Mouse (Mus musculus): ENCODE measurements around the gene Gsk3b. TPM values are rescaled to one million over a fixed set of nuclear protein-coding genes. Genes with fewer than 3 reads are reported as not detected.

Gene Gsk3b
- polyA plus RNA-seq, 1 experiment from 2014 or later: 171 TPM

- no peak for ATAC-seq (ENCODE audit: low FRiP score)
- H3K27ac ChIP-seq: no peak overlapping the region
- H3K9ac ChIP-seq: no peak overlapping the region
- DNase-seq (ENCODE audit: low spot score): no peak
- no peak overlapping the region for H3K4me2 ChIP-seq (replicated peaks)
- no peaks in the 10 kb centered on the region for H3K27me3 ChIP-seq (ENCODE audit: control insufficient read depth, insufficient read depth, low read length)
- WGBS: 95% methylated on average over 5 of the region's 5 CpGs
- peaks cover 4% of the 10 kb centered on the region; the same call in 1 of the 2 replicates for H3K4me1 ChIP-seq (replicated peaks; ENCODE audit: control insufficient read depth, insufficient read depth, low read length)
- H3K36me3 ChIP-seq (replicated peaks; ENCODE audit: control insufficient read depth, insufficient read depth): no peaks in the 10 kb centered on the region
- no peaks in the 10 kb centered on the region for H3K9me3 ChIP-seq (ENCODE audit: control insufficient read depth, low read length)
- no peak overlapping the region for H3K4me3 ChIP-seq (replicated peaks; ENCODE audit: low read length)
Measured at GRCm38 (mm10) chr16:38279794-38280193, 191.0 kb downstream of the Gsk3b start.

DNA sequence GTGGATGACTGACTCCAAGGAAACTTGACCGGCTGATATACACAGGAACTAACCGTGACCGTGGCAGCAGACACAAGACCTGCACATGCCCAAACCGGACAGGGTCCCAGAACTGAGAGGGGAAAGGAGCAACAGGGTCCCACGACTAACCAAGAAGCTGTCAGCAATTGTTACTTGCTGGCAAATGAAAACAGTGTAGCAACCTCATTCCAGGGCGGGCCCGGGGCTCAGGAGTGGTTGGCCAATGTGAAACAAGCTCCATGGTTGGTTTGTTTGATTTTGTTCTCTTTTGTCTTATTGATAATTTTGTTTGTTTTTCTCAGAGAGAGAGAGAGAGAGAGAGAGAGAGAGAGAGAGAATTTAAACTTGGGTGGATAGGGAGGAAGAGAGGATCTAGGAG is 192.2 kb downstream of the Gsk3b start:
- no peak overlapping the region for H3K9ac ChIP-seq
- no peak overlapping the region for H3K4me3 ChIP-seq (replicated peaks; ENCODE audit: low read length)
- ATAC-seq (ENCODE audit: low FRiP score): no peak
- H3K27me3 ChIP-seq (ENCODE audit: control insufficient read depth, insufficient read depth, low read length): no peaks in the 10 kb centered on the region
- no peaks in the 10 kb centered on the region for H3K36me3 ChIP-seq (replicated peaks; ENCODE audit: control insufficient read depth, insufficient read depth)
- 78% methylated on average over 7 of the region's 7 CpGs for WGBS
- peaks cover 4% of the 10 kb centered on the region; the same call in 1 of the 2 replicates for H3K4me1 ChIP-seq (replicated peaks; ENCODE audit: control insufficient read depth, insufficient read depth, low read length)
- no peak overlapping the region for H3K4me2 ChIP-seq (replicated peaks)
- no peak for DNase-seq (ENCODE audit: low spot score)
- no peak overlapping the region for H3K27ac ChIP-seq
- H3K9me3 ChIP-seq (ENCODE audit: control insufficient read depth, low read length): no peaks in the 10 kb centered on the region

- no peak overlapping the region for H3K27ac ChIP-seq
- no peaks in the 10 kb centered on the region for H3K27me3 ChIP-seq (ENCODE audit: control insufficient read depth, insufficient read depth, low read length)
- H3K4me2 ChIP-seq (replicated peaks): no peak overlapping the region
- ATAC-seq (ENCODE audit: low FRiP score) (no peak), DNase-seq (ENCODE audit: low spot score) (no peak)
- H3K4me3 ChIP-seq (replicated peaks; ENCODE audit: low read length): no peak overlapping the region
- no peaks in the 10 kb centered on the region for H3K9me3 ChIP-seq (ENCODE audit: control insufficient read depth, low read length)
- WGBS: 83% methylated on average over 7 of the region's 7 CpGs
- H3K36me3 ChIP-seq (replicated peaks; ENCODE audit: control insufficient read depth, insufficient read depth): no peaks in the 10 kb centered on the region
- peaks cover 4% of the 10 kb centered on the region; the same call in 1 of the 2 replicates for H3K4me1 ChIP-seq (replicated peaks; ENCODE audit: control insufficient read depth, insufficient read depth, low read length)
- H3K9ac ChIP-seq: no peak overlapping the region
Measured at GRCm38 (mm10) chr16:38282559-38283160, 193.9 kb downstream of the Gsk3b start.

DNA sequence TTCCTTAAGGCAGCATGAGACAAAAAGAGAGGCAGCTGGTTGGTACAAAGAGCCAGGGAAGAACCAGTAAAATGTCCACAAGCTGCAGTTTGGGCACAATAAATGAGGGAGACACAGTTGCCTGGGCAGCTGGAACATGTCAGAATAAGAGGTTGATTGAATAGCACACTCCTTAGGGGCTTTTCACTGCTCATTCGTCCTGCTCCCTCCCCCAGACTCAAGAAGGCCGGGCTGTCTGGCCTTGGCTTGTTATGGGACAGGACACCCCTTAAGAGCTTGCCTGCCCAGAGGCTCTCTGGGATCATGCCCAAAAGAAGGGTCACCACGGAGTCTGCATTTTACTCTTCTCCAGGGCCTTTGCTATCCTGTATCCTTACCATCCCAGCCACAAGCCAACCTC is 194.5 kb downstream of the Gsk3b start:
- Histone ChIP-seq H3K36me3 (replicated peaks; ENCODE audit: control insufficient read depth, insufficient read depth) (no peaks in the 10 kb centered on the region), H3K4me1 (replicated peaks; ENCODE audit: control insufficient read depth, insufficient read depth, low read length) (peaks cover 4% of the 10 kb centered on the region; the same call in 1 of the 2 replicates), H3K9ac (no peak overlapping the region), H3K27me3 (ENCODE audit: control insufficient read depth, insufficient read depth, low read length) (no peaks in the 10 kb centered on the region), H3K4me2 (replicated peaks) (no peak overlapping the region), H3K9me3 (ENCODE audit: control insufficient read depth, low read length) (no peaks in the 10 kb centered on the region), H3K4me3 (replicated peaks; ENCODE audit: low read length) (no peak overlapping the region), H3K27ac (no peak overlapping the region)
- peak; percentile 27; the same call in 1 of the 2 replicates for ATAC-seq (ENCODE audit: low FRiP score)
- no peak for DNase-seq (ENCODE audit: low spot score)
- WGBS: 26% methylated on average over 3 of the region's 3 CpGs

- WGBS: 75% methylated on average over 7 of the region's 7 CpGs
- ATAC-seq (ENCODE audit: low FRiP score) (no peak), DNase-seq (ENCODE audit: low spot score) (no peak)
- Histone ChIP-seq H3K36me3 (replicated peaks; ENCODE audit: control insufficient read depth, insufficient read depth) (no peaks in the 10 kb centered on the region), H3K9ac (no peak overlapping the region), H3K27me3 (ENCODE audit: control insufficient read depth, insufficient read depth, low read length) (no peaks in the 10 kb centered on the region), H3K4me1 (replicated peaks; ENCODE audit: control insufficient read depth, insufficient read depth, low read length) (peaks cover 4% of the 10 kb centered on the region; the same call in 1 of the 2 replicates), H3K27ac (no peak overlapping the region), H3K4me3 (replicated peaks; ENCODE audit: low read length) (no peak overlapping the region), H3K9me3 (ENCODE audit: control insufficient read depth, low read length) (no peaks in the 10 kb centered on the region), H3K4me2 (replicated peaks) (no peak overlapping the region)
Measured at GRCm38 (mm10) chr16:38285801-38286200, 197.0 kb downstream of the Gsk3b start.

GRCm38 (mm10) chr16:38286541-38286940 is 197.7 kb downstream of the Gsk3b start:
- Histone ChIP-seq H3K4me2 (replicated peaks) (no peak overlapping the region), H3K36me3 (replicated peaks; ENCODE audit: control insufficient read depth, insufficient read depth) (no peaks in the 10 kb centered on the region), H3K27me3 (ENCODE audit: control insufficient read depth, insufficient read depth, low read length) (no peaks in the 10 kb centered on the region), H3K4me3 (replicated peaks; ENCODE audit: low read length) (no peak overlapping the region), H3K27ac (no peak overlapping the region), H3K4me1 (replicated peaks; ENCODE audit: control insufficient read depth, insufficient read depth, low read length) (peaks cover 4% of the 10 kb centered on the region; the same call in 1 of the 2 replicates), H3K9me3 (ENCODE audit: control insufficient read depth, low read length) (no peaks in the 10 kb centered on the region), H3K9ac (no peak overlapping the region)
- ATAC-seq (ENCODE audit: low FRiP score) (no peak), DNase-seq (ENCODE audit: low spot score) (no peak)
- WGBS: 73% methylated on average over 4 of the region's 4 CpGs

DNA sequence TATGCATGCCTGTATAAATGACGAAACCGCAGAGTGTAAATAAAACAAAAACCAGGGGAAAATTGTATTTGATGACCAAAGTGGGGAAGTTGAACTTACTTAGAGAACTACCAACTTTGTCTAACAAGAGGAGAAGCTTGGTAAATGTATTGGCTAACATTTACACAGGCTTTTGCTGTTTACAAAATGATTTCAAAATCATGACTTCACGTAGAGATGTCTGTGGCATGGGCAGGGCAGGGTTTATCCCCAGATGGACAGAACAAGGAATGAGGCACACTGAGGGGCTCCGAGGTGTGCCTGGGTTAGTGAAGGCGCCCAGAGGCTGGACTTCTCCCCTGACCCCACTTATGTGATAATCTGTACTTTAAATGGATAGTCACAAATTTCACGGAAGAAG is 198.6 kb downstream of the Gsk3b start:
- H3K4me2 ChIP-seq (replicated peaks): no peak overlapping the region
- no peak for ATAC-seq (ENCODE audit: low FRiP score)
- no peak for DNase-seq (ENCODE audit: low spot score)
- no peak overlapping the region for H3K27ac ChIP-seq
- H3K27me3 ChIP-seq (ENCODE audit: control insufficient read depth, insufficient read depth, low read length): no peaks in the 10 kb centered on the region
- peaks cover 4% of the 10 kb centered on the region; the same call in 1 of the 2 replicates for H3K4me1 ChIP-seq (replicated peaks; ENCODE audit: control insufficient read depth, insufficient read depth, low read length)
- H3K4me3 ChIP-seq (replicated peaks; ENCODE audit: low read length): no peak overlapping the region
- WGBS: 88% methylated on average over 6 of the region's 6 CpGs
- H3K36me3 ChIP-seq (replicated peaks; ENCODE audit: control insufficient read depth, insufficient read depth): no peaks in the 10 kb centered on the region
- no peaks in the 10 kb centered on the region for H3K9me3 ChIP-seq (ENCODE audit: control insufficient read depth, low read length)
- no peak overlapping the region for H3K9ac ChIP-seq

GRCm38 (mm10) chr16:38287762-38288161 is 199.0 kb downstream of the Gsk3b start:
- H3K9ac ChIP-seq: no peak overlapping the region
- H3K27ac ChIP-seq: no peak overlapping the region
- H3K27me3 ChIP-seq (ENCODE audit: control insufficient read depth, insufficient read depth, low read length): no peaks in the 10 kb centered on the region
- no peaks in the 10 kb centered on the region for H3K36me3 ChIP-seq (replicated peaks; ENCODE audit: control insufficient read depth, insufficient read depth)
- no peak for ATAC-seq (ENCODE audit: low FRiP score)
- no peak overlapping the region for H3K4me2 ChIP-seq (replicated peaks)
- DNase-seq (ENCODE audit: low spot score): no peak
- H3K4me1 ChIP-seq (replicated peaks; ENCODE audit: control insufficient read depth, insufficient read depth, low read length): peaks cover 4% of the 10 kb centered on the region; the same call in 1 of the 2 replicates
- H3K4me3 ChIP-seq (replicated peaks; ENCODE audit: low read length): no peak overlapping the region
- 85% methylated on average over 3 of the region's 3 CpGs for WGBS
- no peaks in the 10 kb centered on the region for H3K9me3 ChIP-seq (ENCODE audit: control insufficient read depth, low read length)

DNA sequence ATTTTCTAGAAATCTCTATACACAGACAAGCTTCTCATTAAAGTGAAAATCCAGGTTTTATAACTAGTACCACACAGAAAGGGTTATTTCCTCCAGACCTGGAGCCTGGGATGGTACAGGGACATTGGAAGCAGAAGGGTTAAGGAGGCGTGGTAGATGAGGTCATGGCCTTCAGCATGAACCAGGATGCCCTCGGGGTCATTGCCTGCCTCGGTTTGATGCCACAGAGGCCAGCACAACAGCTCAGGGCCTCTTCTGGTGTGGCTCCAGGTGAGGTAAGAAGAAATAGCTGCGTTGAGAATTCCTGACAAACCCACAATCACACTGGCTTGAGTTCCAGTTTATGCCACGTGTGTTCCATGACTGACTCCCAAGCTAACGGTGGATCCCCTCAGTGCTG is 200.1 kb downstream of the Gsk3b start:
- no peak overlapping the region for H3K9ac ChIP-seq
- no peaks in the 10 kb centered on the region for H3K27me3 ChIP-seq (ENCODE audit: control insufficient read depth, insufficient read depth, low read length)
- no peak overlapping the region for H3K4me2 ChIP-seq (replicated peaks)
- H3K4me1 ChIP-seq (replicated peaks; ENCODE audit: control insufficient read depth, insufficient read depth, low read length): no peaks in the 10 kb centered on the region
- WGBS: 35% methylated on average over 6 of the region's 6 CpGs
- no peaks in the 10 kb centered on the region for H3K9me3 ChIP-seq (ENCODE audit: control insufficient read depth, low read length)
- ATAC-seq (ENCODE audit: low FRiP score): no peak
- H3K27ac ChIP-seq: no peak overlapping the region
- no peaks in the 10 kb centered on the region for H3K36me3 ChIP-seq (replicated peaks; ENCODE audit: control insufficient read depth, insufficient read depth)
- no peak for DNase-seq (ENCODE audit: low spot score)
- no peak overlapping the region for H3K4me3 ChIP-seq (replicated peaks; ENCODE audit: low read length)

- no peaks in the 10 kb centered on the region for H3K27me3 ChIP-seq (ENCODE audit: control insufficient read depth, insufficient read depth, low read length)
- H3K4me2 ChIP-seq (replicated peaks): no peak overlapping the region
- no peaks in the 10 kb centered on the region for H3K9me3 ChIP-seq (ENCODE audit: control insufficient read depth, low read length)
- WGBS: 82% methylated on average over 2 of the region's 2 CpGs
- DNase-seq (ENCODE audit: low spot score) (no peak), ATAC-seq (ENCODE audit: low FRiP score) (no peak)
- H3K36me3 ChIP-seq (replicated peaks; ENCODE audit: control insufficient read depth, insufficient read depth): no peaks in the 10 kb centered on the region
- no peak overlapping the region for H3K27ac ChIP-seq
- no peak overlapping the region for H3K4me3 ChIP-seq (replicated peaks; ENCODE audit: low read length)
- no peaks in the 10 kb centered on the region for H3K4me1 ChIP-seq (replicated peaks; ENCODE audit: control insufficient read depth, insufficient read depth, low read length)
- H3K9ac ChIP-seq: no peak overlapping the region
Measured at GRCm38 (mm10) chr16:38290151-38290550, 201.3 kb downstream of the Gsk3b start.
